Mouse (Mus musculus): ENCODE measurements around the gene Abhd6. TPM values are rescaled to one million over a fixed set of nuclear protein-coding genes. Genes with fewer than 3 reads are reported as not detected.

Gene Abhd6
- polyA plus RNA-seq, 1 experiment from 2014 or later: 25.9 TPM

- Histone ChIP-seq H3K4me3 (no peak overlapping the region), H3K4me1 (no peaks in the 10 kb centered on the region), H3K9me3 (replicated peaks) (no peaks in the 10 kb centered on the region), H3K27me3 (no peaks in the 10 kb centered on the region), H3K27ac (no peak overlapping the region), H3K36me3 (ENCODE audit: poor library complexity, severe bottlenecking) (no peaks in the 10 kb centered on the region), H3K4me2 (no peak overlapping the region), H3K9ac (no peak overlapping the region)
- ATAC-seq: no peak
- 97% methylated on average over 1 of the region's 1 CpGs for WGBS
Observed at GRCm38 (mm10) chr14:8016951-8017350, 14.2 kb downstream of the Abhd6 start.

GRCm38 (mm10) chr14:8020011-8020410, 17.3 kb downstream of the Abhd6 start:
- Histone ChIP-seq H3K27ac (no peak overlapping the region), H3K4me2 (no peak overlapping the region), H3K4me3 (no peak overlapping the region), H3K9me3 (replicated peaks) (no peaks in the 10 kb centered on the region), H3K9ac (no peak overlapping the region), H3K4me1 (no peaks in the 10 kb centered on the region), H3K36me3 (ENCODE audit: poor library complexity, severe bottlenecking) (no peaks in the 10 kb centered on the region), H3K27me3 (no peaks in the 10 kb centered on the region)
- no peak for ATAC-seq
- WGBS: 100% methylated on average over 1 of the region's 1 CpGs

- Histone ChIP-seq H3K9me3 (replicated peaks) (no peaks in the 10 kb centered on the region), H3K4me1 (no peaks in the 10 kb centered on the region), H3K4me2 (no peak overlapping the region), H3K9ac (no peak overlapping the region), H3K36me3 (ENCODE audit: poor library complexity, severe bottlenecking) (no peaks in the 10 kb centered on the region), H3K27ac (no peak overlapping the region), H3K27me3 (no peaks in the 10 kb centered on the region), H3K4me3 (no peak overlapping the region)
- WGBS: 89% methylated on average over 7 of the region's 7 CpGs
- ATAC-seq: no peak
Observed at GRCm38 (mm10) chr14:8020546-8020945, 17.8 kb downstream of the Abhd6 start.

- WGBS: 73% methylated on average over 6 of the region's 6 CpGs
- no peak overlapping the region for H3K27ac ChIP-seq
- H3K9ac ChIP-seq: no peak overlapping the region
- H3K27me3 ChIP-seq: no peaks in the 10 kb centered on the region
- H3K36me3 ChIP-seq (ENCODE audit: poor library complexity, severe bottlenecking): no peaks in the 10 kb centered on the region
- H3K4me3 ChIP-seq: no peak overlapping the region
- H3K4me1 ChIP-seq: no peaks in the 10 kb centered on the region
- H3K9me3 ChIP-seq (replicated peaks): no peaks in the 10 kb centered on the region
- H3K4me2 ChIP-seq: no peak overlapping the region
- no peak for ATAC-seq
Observed at GRCm38 (mm10) chr14:8024469-8024868, 21.8 kb downstream of the Abhd6 start.

- no peak overlapping the region for H3K4me2 ChIP-seq
- no peaks in the 10 kb centered on the region for H3K4me1 ChIP-seq
- no peak overlapping the region for H3K9ac ChIP-seq
- H3K4me3 ChIP-seq: no peak overlapping the region
- ATAC-seq: no peak
- no peak overlapping the region for H3K27ac ChIP-seq
- H3K9me3 ChIP-seq (replicated peaks): no peaks in the 10 kb centered on the region
- 90% methylated on average over 10 of the region's 10 CpGs for WGBS
- no peaks in the 10 kb centered on the region for H3K36me3 ChIP-seq (ENCODE audit: poor library complexity, severe bottlenecking)
- no peaks in the 10 kb centered on the region for H3K27me3 ChIP-seq
Observed at GRCm38 (mm10) chr14:8024936-8025335, 22.2 kb downstream of the Abhd6 start.

- Histone ChIP-seq H3K9me3 (replicated peaks) (no peaks in the 10 kb centered on the region), H3K9ac (no peak overlapping the region), H3K4me3 (no peak overlapping the region), H3K4me2 (no peak overlapping the region), H3K27me3 (no peaks in the 10 kb centered on the region), H3K36me3 (ENCODE audit: poor library complexity, severe bottlenecking) (no peaks in the 10 kb centered on the region), H3K4me1 (peaks cover 1% of the 10 kb centered on the region; the same call in 1 of the 2 replicates), H3K27ac (no peak overlapping the region)
- WGBS: 90% methylated on average over 10 of the region's 10 CpGs
- ATAC-seq: no peak
Observed at GRCm38 (mm10) chr14:8026769-8027531, 24.2 kb downstream of the Abhd6 start.

GRCm38 (mm10) chr14:8028086-8028485, 25.4 kb downstream of the Abhd6 start:
- H3K9me3 ChIP-seq (replicated peaks): no peaks in the 10 kb centered on the region
- H3K9ac ChIP-seq: no peak overlapping the region
- no peak overlapping the region for H3K27ac ChIP-seq
- no peak overlapping the region for H3K4me2 ChIP-seq
- H3K36me3 ChIP-seq (ENCODE audit: poor library complexity, severe bottlenecking): no peaks in the 10 kb centered on the region
- H3K4me3 ChIP-seq: no peak overlapping the region
- no peaks in the 10 kb centered on the region for H3K27me3 ChIP-seq
- WGBS: 96% methylated on average over 5 of the region's 5 CpGs
- peaks cover 7% of the 10 kb centered on the region; the same call in 1 of the 2 replicates for H3K4me1 ChIP-seq
- ATAC-seq: no peak

GRCm38 (mm10) chr14:8029752-8030151, 27.1 kb downstream of the Abhd6 start:
- Histone ChIP-seq H3K9ac (no peak overlapping the region), H3K4me2 (no peak overlapping the region), H3K9me3 (replicated peaks) (no peaks in the 10 kb centered on the region), H3K27me3 (no peaks in the 10 kb centered on the region), H3K36me3 (ENCODE audit: poor library complexity, severe bottlenecking) (no peaks in the 10 kb centered on the region), H3K4me1 (peaks cover 7% of the 10 kb centered on the region; the same call in 1 of the 2 replicates), H3K27ac (no peak overlapping the region), H3K4me3 (no peak overlapping the region)
- ATAC-seq: no peak
- 85% methylated on average over 1 of the region's 1 CpGs for WGBS

- Histone ChIP-seq H3K4me1 (peaks cover 7% of the 10 kb centered on the region; the same call in 1 of the 2 replicates), H3K4me2 (no peak overlapping the region), H3K27ac (no peak overlapping the region), H3K9ac (no peak overlapping the region), H3K27me3 (no peaks in the 10 kb centered on the region), H3K4me3 (no peak overlapping the region), H3K36me3 (ENCODE audit: poor library complexity, severe bottlenecking) (no peaks in the 10 kb centered on the region), H3K9me3 (replicated peaks) (no peaks in the 10 kb centered on the region)
- 47% methylated on average over 4 of the region's 4 CpGs for WGBS
- no peak for ATAC-seq
Observed at GRCm38 (mm10) chr14:8030535-8030934, 27.8 kb downstream of the Abhd6 start.

GRCm38 (mm10) chr14:8032087-8032944, 29.6 kb downstream of the Abhd6 start:
- Histone ChIP-seq H3K4me3 (no peak overlapping the region), H3K9me3 (replicated peaks) (no peaks in the 10 kb centered on the region), H3K4me2 (no peak overlapping the region), H3K4me1 (peaks cover 7% of the 10 kb centered on the region; the same call in 1 of the 2 replicates), H3K36me3 (ENCODE audit: poor library complexity, severe bottlenecking) (no peaks in the 10 kb centered on the region), H3K27me3 (no peaks in the 10 kb centered on the region), H3K9ac (no peak overlapping the region), H3K27ac (no peak overlapping the region)
- ATAC-seq: peak; percentile 16; the same call in 1 of the 2 replicates
- WGBS: 50% methylated on average over 13 of the region's 13 CpGs

- Histone ChIP-seq H3K27me3 (no peaks in the 10 kb centered on the region), H3K27ac (no peak overlapping the region)
- 78% methylated on average over 5 of the region's 5 CpGs for WGBS
Observed at GRCm38 (mm10) chr14:8034561-8034960, 31.9 kb downstream of the Abhd6 start.

GRCm38 (mm10) chr14:8035951-8036350, 33.2 kb downstream of the Abhd6 start:
- Histone ChIP-seq H3K27me3 (no peaks in the 10 kb centered on the region), H3K4me1 (peaks cover 7% of the 10 kb centered on the region; the same call in 1 of the 2 replicates), H3K9ac (no peak overlapping the region), H3K27ac (no peak overlapping the region), H3K4me3 (no peak overlapping the region), H3K9me3 (replicated peaks) (no peaks in the 10 kb centered on the region), H3K36me3 (ENCODE audit: poor library complexity, severe bottlenecking) (no peaks in the 10 kb centered on the region), H3K4me2 (no peak overlapping the region)
- WGBS: 88% methylated on average over 6 of the region's 6 CpGs
- no peak for ATAC-seq

More at GRCm38 (mm10) chr14:8034561-8034960, 31.9 kb downstream of the Abhd6 start:
- H3K36me3 ChIP-seq (ENCODE audit: poor library complexity, severe bottlenecking): no peaks in the 10 kb centered on the region
- H3K4me1 ChIP-seq: peaks cover 7% of the 10 kb centered on the region; the same call in 1 of the 2 replicates
- H3K4me2 ChIP-seq: no peak overlapping the region
- no peaks in the 10 kb centered on the region for H3K9me3 ChIP-seq (replicated peaks)
- ATAC-seq: no peak
- H3K4me3 ChIP-seq: no peak overlapping the region
- no peak overlapping the region for H3K9ac ChIP-seq

All from forebrain, embryonic 13.5 days (tissue).